Mouse (Mus musculus) megakaryocyte, adult 5-6 weeks (primary cell): ENCODE results near the gene Ctsh. TPM values are rescaled to one million over a fixed set of nuclear protein-coding genes. Genes with fewer than 3 reads are reported as not detected.

Experiments used
- ATAC-seq: 2 replicates; pipeline ENCODE4 v1.8.0; 2016; ENCODE audit warnings: mild to moderate bottlenecking, inconsistent platforms; ENCODE audit not compliant: poor library complexity, severe bottlenecking
- total RNA-seq, 2 experiments: library from RNA; stranded (forward) in 1 of 2; stranded (reverse) in 1 of 2; fragments of 153-499, 151-499 nt in 1 of 2; fragments of 221-1000, 200-1000 nt in 1 of 2; gene quantifications; 2 replicates each; pipeline versions ENCODE4 v1.2.3 to v1.2.4; 2015 to 2017

Ctsh gene
- total RNA-seq (2015) = 677 and 692 TPM in 2 replicates
- 321 and 348 TPM in 2 replicates for total RNA-seq (2017)

DNA sequence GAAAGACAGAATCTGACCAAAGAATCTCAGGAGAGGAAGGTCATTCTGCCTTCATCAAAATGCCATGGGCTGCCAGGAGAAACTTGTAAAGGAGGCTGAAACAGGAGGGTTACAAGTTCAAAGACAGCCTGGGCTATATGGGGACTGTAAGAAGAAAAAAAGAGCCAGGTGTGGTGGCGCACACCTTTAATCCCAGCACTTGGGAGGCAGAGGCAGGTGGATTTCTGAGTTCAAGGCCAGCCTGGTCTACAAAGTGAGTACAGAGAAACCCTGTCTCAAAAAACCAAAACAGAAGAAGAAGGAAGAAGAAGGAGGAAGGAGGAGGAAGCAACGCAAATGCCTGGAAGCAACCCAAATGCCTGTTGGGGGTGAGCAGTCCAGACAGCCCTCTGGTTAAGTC, at the start of gene Ctsh:
Ctsh (plus strand) TSS at position 301 of the 400 bp plus-strand sequence.
- ATAC-seq = no peak

DNA sequence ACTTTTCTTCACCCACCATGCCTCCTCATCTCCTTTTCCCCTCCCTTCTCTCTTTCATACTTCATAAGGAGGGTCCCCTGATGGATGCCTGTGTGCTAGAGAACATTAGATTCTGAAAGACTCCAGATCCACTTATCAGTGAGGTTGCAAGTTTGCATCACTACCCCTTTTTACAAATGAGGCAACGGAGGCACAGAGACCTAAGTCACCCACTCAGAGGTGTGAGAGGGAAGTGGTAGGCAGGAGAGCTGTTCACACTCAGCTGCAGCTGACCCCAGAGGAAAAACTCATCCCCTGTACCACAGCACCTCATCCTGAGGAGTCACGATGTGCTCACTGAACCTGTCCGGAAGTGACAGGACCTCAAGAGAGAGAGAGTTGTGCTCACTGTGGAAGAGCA, 47.5 kb upstream of the Ctsh start:
- peak; percentile 84 for ATAC-seq

DNA sequence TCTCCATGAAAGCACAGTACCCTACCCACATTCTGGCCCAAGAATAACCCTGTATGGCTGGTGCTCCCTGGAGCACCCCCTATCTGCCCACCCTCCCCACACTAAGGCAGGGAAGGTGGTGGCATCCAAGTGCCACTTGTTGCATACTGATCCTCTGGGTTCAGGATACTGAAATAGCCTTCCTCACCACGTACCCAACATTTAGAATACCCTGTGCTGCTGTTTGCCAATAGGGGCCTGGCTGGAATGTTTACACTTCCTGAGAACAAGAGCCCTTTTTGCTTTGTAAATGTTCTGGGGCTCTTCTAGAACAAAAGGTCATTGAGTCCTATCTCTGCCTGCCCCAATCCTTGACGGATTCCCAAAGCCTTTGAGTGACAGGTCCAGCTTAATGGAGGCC, 46.9 kb upstream of the Ctsh start:
- ATAC-seq = no peak

DNA sequence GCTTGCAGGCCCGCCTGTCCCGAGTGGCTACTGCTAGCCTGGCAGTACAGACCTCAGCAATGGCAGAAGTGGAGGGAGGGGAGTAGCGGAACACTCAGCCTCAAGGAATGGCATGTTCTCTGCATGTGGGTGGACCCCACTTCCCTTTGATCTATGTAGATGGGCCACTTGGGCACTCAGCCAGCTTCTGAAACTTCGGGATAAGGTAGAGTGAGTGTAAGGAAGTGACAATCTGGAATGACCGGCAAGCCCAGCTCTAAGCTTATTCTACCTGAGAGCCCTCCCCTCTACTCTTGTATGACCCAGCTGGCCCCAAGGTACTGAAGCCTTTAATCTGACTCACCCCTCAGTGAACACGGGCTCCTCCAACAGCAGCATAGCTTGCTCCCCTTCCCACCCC, 45.8 kb upstream of the Ctsh start:
- no peak for ATAC-seq

DNA sequence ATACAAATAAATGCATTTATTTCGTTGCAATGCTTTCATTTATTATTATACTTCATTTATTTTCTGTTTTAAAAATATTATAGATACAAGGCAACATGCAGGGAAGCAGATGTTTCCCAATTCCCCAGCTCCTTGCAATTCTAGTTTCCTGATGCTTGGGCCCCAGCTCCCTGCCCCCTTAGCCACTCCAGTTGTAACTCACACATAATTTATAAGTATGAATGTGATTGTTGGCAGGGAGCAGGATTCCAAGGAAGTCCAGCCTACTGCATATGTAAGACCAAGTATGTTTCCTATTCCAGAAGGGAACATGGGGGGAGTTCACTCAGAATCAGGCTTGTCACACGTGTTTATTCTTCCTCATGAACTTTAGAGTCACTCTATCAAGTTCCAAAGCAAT, 42.1 kb upstream of the Ctsh start:
- no peak for ATAC-seq

DNA sequence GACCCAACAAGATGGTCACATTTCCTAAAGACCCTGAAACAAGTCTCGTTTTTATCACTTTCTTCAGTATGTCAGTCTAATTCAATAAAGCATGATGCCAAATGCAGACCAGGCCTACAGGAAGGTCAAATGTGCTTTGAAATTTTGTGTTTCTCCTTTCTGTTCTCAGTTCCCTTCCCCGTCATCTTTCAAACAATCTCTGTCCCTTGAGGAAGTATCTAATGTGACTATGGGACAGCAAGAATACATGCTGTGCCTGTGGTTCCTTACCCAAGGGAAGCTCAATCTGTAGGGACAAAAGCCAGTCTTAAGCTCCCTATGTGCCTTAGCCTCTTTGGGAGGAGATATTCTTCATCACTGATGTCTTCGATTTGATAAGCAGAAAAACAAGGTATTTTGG, 39.3 kb upstream of the Ctsh start:
- ATAC-seq = peak; percentile 78

DNA sequence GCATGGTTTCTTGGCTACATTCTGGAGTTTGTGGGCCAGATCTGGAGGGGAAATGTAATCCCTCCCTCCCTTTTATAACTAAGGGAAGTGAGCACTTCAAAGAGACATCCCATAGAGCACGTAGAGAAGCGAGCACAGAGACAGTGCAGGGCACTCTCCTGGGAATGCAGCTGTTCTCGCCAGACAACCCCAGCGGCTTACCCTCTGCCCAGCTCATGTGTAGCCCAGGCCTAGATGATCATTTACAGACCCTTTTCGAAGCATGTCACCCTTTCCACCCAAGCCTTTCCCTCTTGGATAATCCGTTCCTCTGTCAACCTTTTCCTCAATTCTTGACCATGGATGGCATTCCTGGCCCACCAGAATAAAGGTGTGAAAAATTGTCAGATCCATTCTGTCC, 37.7 kb upstream of the Ctsh start:
- ATAC-seq = no peak

DNA sequence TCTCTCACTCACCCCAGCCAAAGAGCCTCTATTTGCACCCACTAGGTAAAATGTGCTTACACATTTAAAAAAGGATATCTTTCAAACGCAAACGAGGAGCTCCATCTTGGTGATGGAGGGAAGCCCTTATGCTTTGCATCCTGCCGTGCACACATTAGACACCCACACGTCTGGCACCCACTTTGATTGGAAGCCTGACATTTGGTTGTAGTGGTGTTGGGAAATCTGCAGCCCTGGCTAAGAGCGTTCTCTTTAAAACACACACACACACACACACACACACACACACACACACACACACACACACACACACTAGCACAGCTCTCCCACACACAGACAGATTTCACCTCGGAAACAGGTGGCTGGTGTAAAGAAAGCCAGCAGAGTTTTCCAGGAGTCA, 33.1 kb upstream of the Ctsh start:
- ATAC-seq = no peak

DNA sequence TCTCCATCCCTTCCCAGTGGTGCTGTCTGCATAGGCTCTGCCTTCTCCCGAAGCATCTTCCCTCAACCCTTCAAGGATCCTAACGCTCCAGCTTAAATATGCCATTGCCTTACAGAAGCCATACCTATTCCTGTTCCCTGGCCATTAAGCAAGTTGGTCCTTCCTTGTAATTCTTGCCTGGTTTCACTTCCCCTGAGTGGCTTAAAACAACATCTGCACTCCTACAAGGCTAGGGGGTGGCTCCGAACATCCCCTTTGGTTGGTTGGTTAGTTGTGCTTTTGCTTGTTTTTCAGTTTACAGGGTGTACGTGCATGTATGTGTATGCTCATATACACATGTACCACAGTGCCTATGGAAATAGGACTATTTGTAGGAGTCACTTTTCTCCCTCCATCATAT, 32.5 kb upstream of the Ctsh start:
- ATAC-seq = peak; percentile 86

DNA sequence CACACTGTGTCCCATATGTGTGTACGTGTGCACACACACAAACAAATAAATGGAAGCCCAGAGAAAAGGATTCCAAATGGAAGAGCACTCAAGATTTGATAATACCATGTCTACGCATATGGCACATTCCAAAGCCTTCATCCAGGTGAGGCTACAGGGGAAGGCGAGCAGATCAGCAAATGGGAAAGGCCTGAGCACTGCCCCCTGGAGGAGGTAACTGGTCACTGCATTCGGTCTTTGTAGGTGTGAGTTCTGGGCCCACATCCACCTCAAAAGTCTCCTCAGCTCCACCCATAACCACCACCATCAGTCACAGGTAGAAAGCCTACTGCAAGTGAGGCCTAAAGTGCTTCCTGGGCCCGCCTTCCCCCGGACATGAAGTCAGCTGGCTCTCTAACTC, 26.2 kb upstream of the Ctsh start:
- peak; percentile 72 for ATAC-seq

DNA sequence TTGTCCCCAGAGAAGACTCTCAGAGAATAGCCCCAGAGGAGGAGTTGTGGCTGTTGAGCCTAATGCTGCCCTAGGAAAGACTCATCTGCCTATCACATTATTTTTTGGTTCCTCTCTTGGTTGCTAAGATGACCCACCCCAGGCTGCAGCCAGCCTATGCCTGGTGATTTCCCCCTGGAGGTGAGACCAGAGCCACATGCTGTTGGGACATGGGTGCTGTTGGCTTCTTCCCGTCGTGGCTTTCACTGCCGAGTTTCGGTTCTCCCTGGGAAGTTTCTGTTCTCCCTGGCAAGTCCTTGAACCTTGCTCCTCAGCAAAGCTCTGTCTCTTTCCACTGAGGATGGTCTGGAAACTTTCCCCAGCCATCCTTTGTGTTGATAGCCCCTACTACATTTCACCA, 20.0 kb upstream of the Ctsh start:
- peak; percentile 97 for ATAC-seq

DNA sequence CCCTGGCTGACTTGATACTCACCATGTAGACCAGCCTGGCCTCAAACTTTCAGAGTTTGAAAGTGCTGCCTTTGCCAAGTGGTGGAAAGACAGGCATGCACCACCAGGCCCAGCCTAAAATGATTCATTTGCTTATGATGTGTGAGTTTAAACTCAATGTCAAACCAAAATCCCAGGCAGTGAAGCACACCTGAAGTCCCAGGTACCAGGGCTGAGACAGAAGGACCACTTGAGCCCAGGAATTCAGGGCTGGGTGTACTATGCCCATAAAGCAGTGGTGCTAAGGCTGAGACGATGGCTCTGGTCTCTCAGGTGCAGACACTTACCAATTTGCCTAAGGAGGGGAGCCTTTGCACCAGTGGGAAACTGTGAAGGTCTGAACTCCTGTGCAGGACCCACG, 18.8 kb upstream of the Ctsh start:
- no peak for ATAC-seq

DNA sequence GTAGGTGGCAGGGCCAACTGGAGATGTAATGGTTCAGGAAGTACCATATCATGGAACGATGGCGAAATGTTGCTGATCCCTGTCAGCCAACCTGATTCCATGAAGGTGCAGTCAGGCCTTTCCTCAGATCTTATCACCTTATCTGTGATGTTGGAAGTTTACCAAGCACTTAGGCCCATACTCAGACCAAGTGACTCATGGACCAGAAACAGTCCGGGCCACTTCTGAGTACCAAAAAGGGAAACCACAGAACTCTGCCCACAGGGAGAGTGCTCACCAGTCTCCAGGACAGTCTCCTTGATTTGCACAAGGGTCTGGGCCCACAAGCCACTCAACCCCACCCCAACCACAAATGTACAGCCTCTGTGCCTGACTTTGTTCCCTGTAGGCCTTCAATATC, 18.2 kb upstream of the Ctsh start:
- ATAC-seq = peak; percentile 27; the same call in 1 of the 2 replicates

DNA sequence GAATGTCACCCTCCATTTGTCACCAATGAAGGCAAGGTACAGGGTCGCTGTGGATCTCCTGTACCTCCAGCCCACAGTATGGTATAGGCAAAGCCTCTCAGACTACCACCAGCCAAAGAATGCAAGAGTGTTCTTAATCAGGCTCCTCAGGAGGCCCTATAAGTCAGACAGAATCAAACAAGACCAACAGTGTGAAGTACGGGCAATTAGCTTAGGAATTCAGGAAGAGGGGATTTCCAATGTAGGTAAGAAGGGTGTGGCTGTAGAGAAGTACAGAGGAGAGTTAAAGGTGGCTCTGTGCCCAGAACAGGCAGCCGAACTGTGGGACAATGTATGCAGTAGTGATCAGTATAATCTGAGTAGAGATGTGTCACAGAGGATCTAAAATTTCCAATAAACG, 17.6 kb upstream of the Ctsh start:
- ATAC-seq = no peak

DNA sequence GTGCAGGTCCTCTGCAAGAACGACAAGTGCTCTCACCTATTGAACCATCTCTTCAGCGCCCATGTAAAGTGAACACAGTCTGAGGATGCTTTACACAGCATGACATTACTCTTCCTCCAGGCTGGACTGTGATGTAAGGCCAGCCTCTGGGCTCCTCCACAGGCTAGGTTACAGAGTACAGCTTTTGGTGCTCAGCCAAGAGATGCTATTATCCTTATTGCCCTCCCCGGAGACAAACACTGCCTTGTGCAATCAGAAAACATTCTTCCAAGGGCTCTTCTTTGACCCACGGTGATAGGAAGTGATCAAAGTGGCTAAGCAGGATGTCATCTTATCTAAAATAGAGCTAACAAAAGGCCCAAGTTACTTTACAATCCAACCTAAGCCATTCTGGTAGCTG, 15.4 kb upstream of the Ctsh start:
- ATAC-seq = no peak

DNA sequence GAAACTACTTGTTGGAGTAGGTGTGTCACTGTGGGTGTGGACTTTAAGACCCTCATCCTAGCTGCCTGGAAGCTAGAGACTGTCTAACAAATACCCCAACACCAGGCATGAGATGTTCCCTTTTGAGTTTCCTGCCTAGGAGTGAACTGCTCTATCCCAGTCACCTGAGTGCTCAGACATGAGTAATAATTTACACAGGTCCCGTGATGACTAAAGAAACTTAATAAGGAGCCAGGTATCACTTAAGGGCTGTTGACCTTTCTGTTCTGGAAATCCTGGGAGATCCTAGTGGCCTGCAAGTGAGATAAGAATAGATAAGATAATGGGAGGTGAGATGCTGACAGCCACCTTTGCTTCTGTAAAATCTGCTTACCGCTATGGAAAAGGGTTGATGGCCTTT, 13.0 kb upstream of the Ctsh start:
- no peak for ATAC-seq

DNA sequence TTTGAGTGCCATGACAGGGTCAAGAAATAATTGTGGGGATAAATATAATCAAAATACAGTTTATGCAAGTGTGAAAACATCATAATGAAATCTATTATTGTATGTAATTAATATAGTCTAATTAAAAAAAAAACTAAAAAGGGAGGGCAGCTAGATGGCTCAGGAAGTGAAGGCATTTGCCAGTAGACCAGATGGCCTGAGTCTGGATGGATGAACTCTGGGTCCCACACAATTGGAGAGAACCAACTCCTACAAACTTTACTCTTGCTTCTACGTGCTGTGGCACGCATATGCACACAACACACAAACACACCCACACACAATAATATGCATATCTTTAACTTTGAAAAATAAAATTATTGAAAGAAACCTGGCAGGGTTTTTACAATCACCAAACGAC, 12.4 kb upstream of the Ctsh start:
- ATAC-seq = no peak

DNA sequence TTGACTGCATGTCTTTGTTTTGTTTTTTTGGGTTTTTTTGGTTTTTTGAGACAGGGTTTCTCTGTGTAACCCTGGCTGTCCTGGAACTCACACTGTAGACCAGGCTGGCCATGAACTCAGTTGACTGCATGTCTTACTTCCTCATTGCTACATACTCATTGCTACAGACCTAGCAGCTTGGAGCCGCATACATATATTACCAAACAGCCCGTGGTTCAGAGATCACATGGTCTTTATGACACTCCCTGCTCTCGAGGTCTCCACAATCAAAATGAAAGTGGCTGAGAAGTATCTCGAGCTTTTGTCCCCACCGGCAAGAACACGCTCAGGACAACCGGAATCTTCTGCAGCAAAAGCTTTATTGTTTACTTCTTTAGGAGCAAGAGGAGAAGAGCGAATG, 11.0 kb upstream of the Ctsh start:
- ATAC-seq = peak; percentile 100

DNA sequence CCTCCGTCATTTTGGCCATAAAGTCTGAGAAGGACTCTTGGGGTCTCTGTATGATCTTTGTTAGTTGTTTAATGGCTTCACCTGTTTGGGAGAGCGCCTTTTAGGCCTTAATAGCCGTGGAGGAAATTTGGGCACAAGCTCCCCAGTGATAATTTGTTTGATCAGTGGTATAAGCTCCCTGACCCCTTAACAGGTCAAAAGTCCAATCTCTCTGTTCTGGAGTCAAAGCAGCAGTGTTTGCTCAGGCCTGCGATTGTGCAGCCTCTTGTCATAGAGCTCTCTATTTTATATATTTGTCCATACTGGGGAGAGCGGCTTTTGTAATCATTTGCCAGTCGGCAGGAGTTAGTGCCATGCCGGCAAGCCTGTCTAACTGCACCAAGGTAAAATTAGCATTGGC, 8.8 kb upstream of the Ctsh start:
- no peak for ATAC-seq

DNA sequence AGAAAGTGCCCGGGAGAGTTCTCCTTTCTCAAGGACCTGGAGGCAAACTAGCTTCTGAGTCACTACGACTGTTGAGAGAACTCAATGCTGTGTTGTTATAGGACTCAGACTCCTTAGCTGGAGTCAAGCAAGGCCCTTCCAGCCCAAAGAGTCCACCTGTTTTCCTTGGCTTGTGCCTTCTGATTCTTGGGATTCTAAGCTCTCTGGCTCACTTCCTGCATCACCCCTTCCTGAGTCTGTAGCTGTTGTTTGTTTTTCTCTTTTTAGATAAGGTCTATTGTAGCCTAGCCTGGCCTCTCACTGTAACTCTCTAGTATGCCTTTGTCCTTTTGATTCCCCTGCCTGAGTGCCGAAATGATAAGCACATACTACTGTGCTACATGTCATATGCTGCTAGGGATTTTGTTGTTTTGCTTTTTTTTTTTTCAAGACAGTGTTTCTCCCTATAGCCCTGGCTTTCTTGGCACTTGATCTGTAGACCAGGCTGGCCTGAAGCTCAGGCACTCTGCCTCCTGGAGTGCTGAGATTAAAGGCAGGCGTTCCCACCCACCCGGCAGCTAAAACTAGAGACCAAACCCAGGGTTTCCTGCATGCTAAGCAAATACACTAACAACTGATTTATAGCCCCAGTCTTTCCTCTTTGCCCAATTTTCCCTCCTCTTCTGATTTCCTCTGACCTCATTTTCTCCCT, 5.9 kb upstream of the Ctsh start:
- ATAC-seq = no peak

DNA sequence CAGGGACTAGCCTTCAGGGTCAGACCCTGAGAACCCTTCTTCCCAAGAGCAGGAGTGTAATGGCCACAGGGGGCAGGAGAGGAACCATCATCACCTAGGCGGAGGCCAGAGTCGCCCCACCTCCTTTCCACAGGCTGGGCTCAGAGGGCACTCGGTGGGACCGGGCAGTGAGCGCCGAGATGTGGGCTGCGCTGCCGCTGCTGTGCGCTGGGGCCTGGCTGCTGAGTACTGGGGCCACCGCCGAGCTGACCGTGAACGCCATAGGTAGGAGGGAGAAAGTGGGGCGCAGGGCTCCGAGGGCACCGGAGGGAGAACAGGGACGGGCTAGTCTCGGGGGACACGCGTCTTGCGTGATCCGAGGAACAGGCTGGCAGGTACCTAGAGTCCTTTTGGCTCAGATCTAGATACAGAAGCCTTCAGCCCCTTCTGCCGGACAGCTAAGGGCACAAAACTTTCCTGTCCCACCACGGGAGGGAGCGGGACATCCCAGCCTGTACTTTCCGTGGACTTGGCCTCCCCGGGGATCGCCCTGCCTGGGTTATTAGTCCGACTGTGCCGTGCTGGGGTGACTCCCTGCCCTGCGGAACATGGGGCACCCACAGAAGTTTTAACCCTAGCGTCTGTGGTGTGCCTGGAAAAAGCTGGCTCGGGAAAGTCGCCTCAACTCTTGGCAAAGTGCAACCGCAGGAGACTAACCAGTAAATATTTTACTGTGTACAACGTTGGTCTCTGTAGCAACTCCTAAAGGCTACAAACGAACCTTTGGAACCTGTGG, 606 bp downstream of the Ctsh start:
- peak; percentile 97 for ATAC-seq

DNA sequence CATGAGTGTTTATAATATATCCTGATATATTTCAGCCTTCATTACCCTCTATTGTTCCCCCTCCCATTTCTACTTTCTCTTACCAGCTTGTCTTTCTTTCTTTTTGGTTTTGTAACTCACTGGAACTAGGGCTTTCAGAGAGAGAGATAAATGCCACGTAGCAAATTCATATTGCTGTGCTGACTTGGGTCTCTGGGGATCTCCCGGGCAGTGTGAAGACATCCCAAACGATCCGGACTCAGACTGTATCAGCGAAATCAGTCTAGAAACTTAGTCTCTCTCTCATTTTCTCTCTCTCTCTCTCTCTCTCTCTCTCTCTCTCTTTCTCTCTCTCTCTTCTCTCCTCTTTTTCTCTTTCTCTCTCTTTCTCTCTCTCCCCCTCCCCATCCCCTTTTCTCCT, 1.5 kb downstream of the Ctsh start:
- ATAC-seq = no peak

DNA sequence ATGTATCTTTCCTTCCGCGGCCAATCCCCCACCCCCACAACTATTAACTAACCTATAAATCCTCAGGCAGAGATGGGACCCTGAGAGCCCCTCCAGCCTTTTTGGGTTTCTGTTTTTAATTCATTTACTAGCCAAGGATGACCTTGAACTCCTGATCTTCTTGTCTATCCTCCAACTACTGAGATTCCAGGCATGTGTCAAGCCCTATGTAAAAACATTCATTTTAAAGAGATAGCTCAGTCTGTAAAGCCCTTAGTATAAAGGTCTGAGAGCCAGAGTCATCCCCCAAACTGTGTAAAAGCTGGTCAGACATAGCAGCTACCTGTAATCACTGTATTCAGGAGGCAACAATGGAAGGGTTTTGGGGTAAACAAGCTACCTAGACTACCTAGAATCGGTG, 2.0 kb downstream of the Ctsh start:
- ATAC-seq = no peak
